Mouse (Mus musculus): Measurements from ENCODE around the gene Dyrk4. TPM values are rescaled to one million over a fixed set of nuclear protein-coding genes. Genes with fewer than 3 reads are reported as not detected.
A peak's percentile ranks its signal among the peaks of the same experiment; 100 is the strongest.

Dyrk4 gene
- total and polyA plus RNA-seq, 2 experiments from 2014 or later: 0.08 TPM; not detected in 1

GRCm38 (mm10) chr6:126948336-126948735 lies 26.7 kb upstream of the Dyrk4 start:
- 84% methylated on average over 4 of the region's 4 CpGs for WGBS
- H3K27ac ChIP-seq: no peak overlapping the region
- no peaks in the 10 kb centered on the region for H3K9me3 ChIP-seq (ENCODE audit: low read length)
- no peaks in the 10 kb centered on the region for H3K27me3 ChIP-seq (ENCODE audit: insufficient read depth, low read length)
- ATAC-seq (no peak), DNase-seq (ENCODE audit: low spot score) (peak; percentile 60)
- TF ChIP-seq CTCF (IDR thresholded peaks at IDR 0.05; ENCODE audit: low read depth): peak; percentile 59
- no peak overlapping the region for H3K4me3 ChIP-seq (ENCODE audit: low read length)
- no peaks in the 10 kb centered on the region for H3K4me1 ChIP-seq (ENCODE audit: insufficient read depth, low read length)
- no peak overlapping the region for H3K4me2 ChIP-seq (ENCODE audit: low read depth, low read length)
- H3K9ac ChIP-seq (replicated peaks; ENCODE audit: low read length): no peak overlapping the region
- H3K36me3 ChIP-seq (ENCODE audit: insufficient read depth, low read length): peaks cover 50% of the 10 kb centered on the region

- ATAC-seq: peak; percentile 18; the same call in 1 of the 2 replicates
- Histone ChIP-seq H3K4me1 (ENCODE audit: insufficient read depth, low read length) (peaks cover 13% of the 10 kb centered on the region; the same call in 1 of the 2 replicates), H3K4me2 (ENCODE audit: low read depth, low read length) (peak overlapping the region; percentile 99), H3K9ac (replicated peaks; ENCODE audit: low read length) (peak overlapping the region; percentile 56), H3K27me3 (ENCODE audit: insufficient read depth, low read length) (no peaks in the 10 kb centered on the region), H3K27ac (peak overlapping the region; percentile 71; the same call in 1 of the 2 replicates), H3K4me3 (ENCODE audit: low read length) (peak overlapping the region; percentile 70), H3K9me3 (ENCODE audit: low read length) (no peaks in the 10 kb centered on the region), H3K36me3 (ENCODE audit: insufficient read depth, low read length) (peaks cover 21% of the 10 kb centered on the region; the same call in 1 of the 2 replicates)
- peak; percentile 63 for TF ChIP-seq CTCF (IDR thresholded peaks at IDR 0.05; ENCODE audit: low read depth)
- peak; percentile 52 for DNase-seq (ENCODE audit: low spot score)
- WGBS: 3% methylated on average over 5 of the region's 5 CpGs
These were observed 18.8 kb upstream of the Dyrk4 start for GRCm38 (mm10) chr6:126940451-126940850.

- Histone ChIP-seq H3K9ac (replicated peaks; ENCODE audit: low read length) (peak within 1 kb of the TSS; percentile 56), H3K27ac (peak within 1 kb of the TSS; percentile 71), H3K9me3 (ENCODE audit: low read length) (no peaks in the 10 kb centered on the region), H3K4me3 (ENCODE audit: low read length) (peak within 1 kb of the TSS; percentile 70), H3K4me2 (ENCODE audit: low read depth, low read length) (peak within 1 kb of the TSS; percentile 99), H3K4me1 (ENCODE audit: insufficient read depth, low read length) (peaks cover 13% of the 10 kb centered on the region; the same call in 1 of the 2 replicates), H3K36me3 (ENCODE audit: insufficient read depth, low read length) (peaks cover 13% of the 10 kb centered on the region; the same call in 1 of the 2 replicates), H3K27me3 (ENCODE audit: insufficient read depth, low read length) (no peaks in the 10 kb centered on the region)
- ATAC-seq (peak; percentile 99), DNase-seq (ENCODE audit: low spot score) (peak; percentile 98)
- TF ChIP-seq CTCF (IDR thresholded peaks at IDR 0.05; ENCODE audit: low read depth): no peak
- WGBS: 0% methylated on average over 33 of the region's 33 CpGs
These were observed 18.0 kb upstream of the Dyrk4 start, which contains the start of the genes Rad51ap1 and D6Wsu163e for GRCm38 (mm10) chr6:126939487-126940171. Gene Rad51ap1, minus strand, starts transcription at chr6:126939587. Gene D6Wsu163e, plus strand, starts transcription at chr6:126939962.

- WGBS: under 1% methylated on average over 31 of the region's 31 CpGs
- ATAC-seq (no peak), DNase-seq (ENCODE audit: low spot score) (no peak)
- peak overlapping the region; percentile 71 for H3K27ac ChIP-seq
- peak; percentile 42 for TF ChIP-seq CTCF (IDR thresholded peaks at IDR 0.05; ENCODE audit: low read depth)
- peaks cover 10% of the 10 kb centered on the region; the same call in 1 of the 2 replicates for H3K36me3 ChIP-seq (ENCODE audit: insufficient read depth, low read length)
- no peaks in the 10 kb centered on the region for H3K27me3 ChIP-seq (ENCODE audit: insufficient read depth, low read length)
- H3K9me3 ChIP-seq (ENCODE audit: low read length): no peaks in the 10 kb centered on the region
- H3K4me1 ChIP-seq (ENCODE audit: insufficient read depth, low read length): peaks cover 13% of the 10 kb centered on the region; the same call in 1 of the 2 replicates
- H3K4me2 ChIP-seq (ENCODE audit: low read depth, low read length): peak overlapping the region; percentile 99
- peak overlapping the region; percentile 70 for H3K4me3 ChIP-seq (ENCODE audit: low read length)
- H3K9ac ChIP-seq (replicated peaks; ENCODE audit: low read length): peak overlapping the region; percentile 56
These were observed 17.3 kb upstream of the Dyrk4 start for GRCm38 (mm10) chr6:126938853-126939486.

- Histone ChIP-seq H3K9me3 (ENCODE audit: low read length) (no peaks in the 10 kb centered on the region), H3K27me3 (ENCODE audit: insufficient read depth, low read length) (no peaks in the 10 kb centered on the region), H3K4me2 (ENCODE audit: low read depth, low read length) (peak overlapping the region; percentile 99), H3K27ac (no peak overlapping the region), H3K36me3 (ENCODE audit: insufficient read depth, low read length) (peaks cover 8% of the 10 kb centered on the region; the same call in 1 of the 2 replicates), H3K4me1 (ENCODE audit: insufficient read depth, low read length) (peaks cover 13% of the 10 kb centered on the region; the same call in 1 of the 2 replicates), H3K9ac (replicated peaks; ENCODE audit: low read length) (no peak overlapping the region), H3K4me3 (ENCODE audit: low read length) (no peak overlapping the region; the same call in 1 of the 2 replicates)
- TF ChIP-seq CTCF (IDR thresholded peaks at IDR 0.05; ENCODE audit: low read depth): peak; percentile 31
- WGBS: 73% methylated on average over 2 of the region's 2 CpGs
- DNase-seq (ENCODE audit: low spot score): no peak
- ATAC-seq: no peak
These were observed 16.4 kb upstream of the Dyrk4 start for GRCm38 (mm10) chr6:126938047-126938446.

- DNase-seq (ENCODE audit: low spot score) (no peak), ATAC-seq (no peak)
- H3K4me3 ChIP-seq (ENCODE audit: low read length): no peak overlapping the region
- H3K4me2 ChIP-seq (ENCODE audit: low read depth, low read length): no peak overlapping the region
- no peak for TF ChIP-seq CTCF (IDR thresholded peaks at IDR 0.05; ENCODE audit: low read depth)
- no peaks in the 10 kb centered on the region for H3K27me3 ChIP-seq (ENCODE audit: insufficient read depth, low read length)
- no peak overlapping the region for H3K9ac ChIP-seq (replicated peaks; ENCODE audit: low read length)
- no peaks in the 10 kb centered on the region; the same call in 1 of the 2 replicates for H3K36me3 ChIP-seq (ENCODE audit: insufficient read depth, low read length)
- WGBS: 89% methylated on average over 2 of the region's 2 CpGs
- no peak overlapping the region for H3K27ac ChIP-seq
- H3K9me3 ChIP-seq (ENCODE audit: low read length): no peaks in the 10 kb centered on the region
- H3K4me1 ChIP-seq (ENCODE audit: insufficient read depth, low read length): no peaks in the 10 kb centered on the region
These were observed 11.3 kb upstream of the Dyrk4 start for GRCm38 (mm10) chr6:126932896-126933295.
